Mouse (Mus musculus) thymus, postnatal 36 days (tissue): ENCODE data around the gene Fcgr2b.

ENCODE experiments used
- DNase-seq, 2 experiments: peaks; one replicate each; pipeline ENCODE4 v3.0.0; 2022; ENCODE audit warnings: mixed read lengths in 2 of 2

Gene Fcgr2b

DNA sequence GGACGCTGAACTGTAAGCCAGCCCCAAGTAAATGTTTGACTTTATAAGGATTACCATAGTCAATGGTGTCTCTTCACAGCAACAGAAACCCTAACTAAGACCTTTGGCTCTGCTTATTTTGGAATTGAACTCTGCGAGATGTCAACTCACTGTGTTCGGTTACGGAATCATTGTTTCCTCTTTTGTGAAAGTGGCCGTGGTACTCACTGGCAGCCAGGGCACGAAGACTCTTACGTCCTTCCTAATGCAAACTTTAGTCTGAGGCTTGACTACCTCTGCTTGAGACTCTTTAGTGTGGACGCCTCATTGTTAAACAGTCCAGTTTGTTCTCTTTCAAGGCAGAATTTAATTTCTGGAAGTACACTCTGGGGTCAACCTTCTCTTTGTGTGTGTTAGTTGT lies 57.0 kb downstream of the Fcgr2b start:
- no peak for DNase-seq

DNA sequence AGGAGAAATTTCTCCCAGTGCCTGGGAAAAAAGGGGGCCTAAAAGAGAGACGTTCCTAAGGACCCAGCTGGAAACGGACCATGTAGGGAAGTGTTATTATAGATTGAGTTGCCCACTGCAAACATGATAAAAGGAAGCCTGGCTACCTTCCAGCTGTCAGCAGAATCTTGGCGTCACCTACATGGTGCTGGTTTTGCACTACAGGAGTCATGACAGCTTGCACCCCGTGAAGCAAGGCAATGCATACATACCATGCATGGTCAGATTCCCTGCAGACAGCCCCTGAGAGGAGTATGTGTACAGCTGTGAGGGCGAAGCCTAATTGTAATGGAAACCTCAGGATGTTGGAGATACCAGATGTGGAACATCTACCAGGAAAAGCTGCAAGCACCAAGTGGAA lies 60.7 kb downstream of the Fcgr2b start:
- no peak for DNase-seq

DNA sequence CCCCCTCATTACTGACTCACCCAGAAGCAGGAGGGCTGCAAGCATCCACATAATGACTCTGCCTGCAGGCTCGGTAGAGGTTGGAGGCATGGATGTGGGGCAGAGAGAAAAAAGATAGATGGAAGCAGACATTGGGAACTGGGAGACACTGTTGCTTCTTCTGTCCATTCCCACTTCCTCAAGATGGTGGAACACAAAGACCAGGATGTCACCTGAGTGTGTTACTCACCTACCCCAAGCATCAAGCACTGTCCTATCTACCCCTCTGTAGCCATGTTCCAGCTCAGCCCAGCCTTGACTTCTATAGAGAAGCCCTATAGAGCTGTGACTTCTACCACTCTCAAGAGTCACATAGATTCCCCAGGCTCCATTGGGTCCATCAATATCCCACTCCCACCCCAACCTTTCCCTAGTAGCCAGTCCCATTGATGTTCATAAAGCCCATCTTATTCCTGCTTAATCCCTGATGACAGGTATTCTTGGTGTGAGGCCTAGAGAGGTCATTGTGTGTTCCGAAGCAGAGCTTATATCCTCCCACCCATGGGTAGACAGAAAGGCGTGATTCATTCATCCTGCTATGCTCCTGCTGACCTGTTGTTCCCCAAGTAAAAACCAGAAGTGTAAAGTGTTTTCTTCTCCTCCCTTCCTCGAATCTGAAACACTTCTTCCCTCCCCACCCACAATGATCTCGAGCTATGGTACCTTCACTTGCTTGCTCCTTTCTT lies 63.3 kb downstream of the Fcgr2b start, which contains the start of gene Fcrlb:
Gene Fcrlb, minus strand, starts transcription at position 51 of the 725 bp plus-strand sequence.
- DNase-seq: no peak

DNA sequence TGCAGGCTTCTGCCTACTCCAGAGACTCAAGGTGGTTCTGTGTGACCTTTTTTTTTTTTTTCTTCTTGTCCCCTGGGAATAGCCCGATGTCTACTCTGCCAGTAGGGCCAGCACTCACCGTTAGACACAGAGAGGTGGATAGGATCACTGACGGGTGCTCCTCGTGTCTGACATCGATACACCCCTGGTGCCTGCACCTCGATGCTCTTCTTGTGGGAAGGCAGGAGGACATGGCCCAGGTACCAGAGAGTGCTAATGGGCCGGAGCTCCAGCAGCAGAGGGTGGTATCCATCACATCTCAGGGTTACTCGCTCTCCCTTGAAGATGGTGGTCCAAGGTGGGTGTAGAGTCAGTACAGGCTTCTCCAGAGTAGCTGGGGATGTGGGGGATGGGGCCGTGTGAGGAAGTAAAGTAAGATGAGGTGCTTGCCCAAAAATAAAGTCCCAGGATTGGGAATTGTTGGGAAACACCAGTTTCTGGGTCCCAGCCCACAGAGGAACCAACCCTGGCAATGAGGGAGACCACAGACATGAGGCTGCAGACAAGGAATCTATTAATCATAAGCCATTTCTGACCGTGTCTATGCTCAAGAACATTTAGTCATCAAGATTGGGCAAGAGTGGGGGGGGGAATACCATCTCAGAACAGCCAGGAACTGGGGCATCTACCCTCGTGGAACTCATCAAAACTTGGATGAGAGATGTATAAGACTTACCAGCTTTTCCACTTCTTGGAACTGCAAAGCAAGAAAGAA lies 64.3 kb downstream of the Fcgr2b start:
- DNase-seq: no peak
